Mouse (Mus musculus) olfactory bulb, adult 2 months (tissue): Measurements from ENCODE around the gene Sash1.

Experiments used
- CTCF ChIP-seq: fragments of 200-500 bp; IDR thresholded peaks from 2 replicates; pipeline ENCODE4 v1.5.1; 2012; ENCODE audit warnings: low read depth, mild to moderate bottlenecking, low read length, moderate library complexity; ENCODE audit not compliant: insufficient read depth
- POLR2A ChIP-seq: fragments of 200-500 bp; IDR thresholded peaks from 2 replicates; pipeline ENCODE4 v1.6.1; 2012; ENCODE audit warnings: mild to moderate bottlenecking, low read depth, low read length, moderate library complexity; ENCODE audit not compliant: insufficient read depth

- TF ChIP-seq CTCF (no peak), POLR2A (no peak)
Observed at GRCm38 (mm10) chr10:8928775-8929647, 43.1 kb upstream of the Sash1 start.
